ENCODE assay signal across 29 mouse cellular contexts in the genomic region with DNA sequence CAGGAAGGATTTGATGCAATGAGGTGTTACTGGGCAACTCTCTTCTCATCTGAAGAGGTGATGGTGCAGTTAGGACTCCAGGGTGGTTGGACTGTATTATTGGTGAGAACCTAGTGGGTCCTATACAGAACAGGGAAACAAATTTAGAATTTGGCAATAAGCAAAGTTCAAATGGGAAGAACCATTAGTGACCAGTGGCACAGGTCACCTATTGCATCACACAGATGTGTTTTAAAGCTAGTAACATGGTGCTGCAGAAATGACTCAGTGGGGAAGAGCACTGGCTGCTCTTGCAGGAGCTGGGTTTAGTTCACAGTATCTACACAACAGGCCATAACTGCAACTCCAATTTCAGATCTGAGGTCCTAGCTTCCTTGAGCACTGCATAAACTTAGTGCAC. TPM values are rescaled to one million over a fixed set of nuclear protein-coding genes. Genes with fewer than 3 reads are reported as not detected.
DNase-seq lines count a peak whose midpoint lies in the region; ATAC-seq lines count a peak whose summit lies in the region.
"Had no signal": no experiment of that assay in that cellular context is flagged by ENCODE, and none has a peak within 500 bp of the region (broad histone marks: within the 10 kb centered on the region; RNA-seq: fewer than 3 reads in every experiment).

No protein-coding gene starts in this region.

- peak; percentile 40; the same call in 1 of the 2 replicates for ATAC-seq in liver, embryonic 12.5 days
- ATAC-seq in liver, embryonic 16.5 days (ENCODE audit: low read depth): peak; percentile 43; the same call in 1 of the 2 replicates
- ATAC-seq: CD4-positive, CD25-positive, alpha-beta regulatory T cell, adult 4 months; forebrain, embryonic 13.5 days; forebrain, embryonic 16.5 days had no signal

- H3K27ac ChIP-seq in liver, embryonic 12.5 days: no peak overlapping the region
- no peak overlapping the region for H3K27ac ChIP-seq in liver, embryonic 16.5 days (ENCODE audit: low read length)
- H3K27ac ChIP-seq: forebrain, embryonic 10.5 days; forebrain, embryonic 13.5 days; gastrocnemius, adult 2 months; hindbrain, embryonic 12.5 days; hindbrain, embryonic 15.5 days had no signal

- no peaks in the 10 kb centered on the region for H3K9me3 ChIP-seq in liver, embryonic 12.5 days (replicated peaks)
- no peaks in the 10 kb centered on the region for H3K9me3 ChIP-seq in liver, embryonic 16.5 days (replicated peaks; ENCODE audit: control insufficient read depth, low read length)
- H3K9me3 ChIP-seq: forebrain, embryonic 10.5 days; forebrain, embryonic 13.5 days; hindbrain, embryonic 12.5 days; hindbrain, embryonic 15.5 days had no signal

- H3K4me2 ChIP-seq in liver, embryonic 12.5 days: no peak overlapping the region
- H3K4me2 ChIP-seq in liver, embryonic 16.5 days (ENCODE audit: low read depth, low read length): no peak overlapping the region
- H3K4me2 ChIP-seq: forebrain, embryonic 13.5 days; heart, embryonic 11.5 days; hindbrain, embryonic 12.5 days; hindbrain, embryonic 15.5 days had no signal

- no peak overlapping the region for H3K9ac ChIP-seq in liver, embryonic 12.5 days
- no peak overlapping the region for H3K9ac ChIP-seq in liver, embryonic 16.5 days (ENCODE audit: low read depth, low read length)
- H3K9ac ChIP-seq: forebrain, embryonic 13.5 days; hindbrain, embryonic 12.5 days; hindbrain, embryonic 15.5 days had no signal

- peaks cover 100% of the 10 kb centered on the region for H3K36me3 ChIP-seq in liver, embryonic 12.5 days
- peaks cover 53% of the 10 kb centered on the region for H3K36me3 ChIP-seq in liver, embryonic 16.5 days (ENCODE audit: control insufficient read depth, insufficient read depth)

- no peak for DNase-seq in liver
- DNase-seq in adipocyte (ENCODE audit: low spot score): peak; percentile 64
- DNase-seq in kidney, adult 18-20 months: no peak
- DNase-seq in adrenal gland, adult 8-10 months: no peak
- no peak for DNase-seq in ovary, postnatal 14 days (ENCODE audit: low spot score)
- DNase-seq: adrenal gland, postnatal 10 days; adrenal gland, postnatal 36 days; cerebellum, adult 18-20 months; cerebellum, adult 9-10 months; cerebellum, postnatal 14 days; gastrocnemius, adult 2 months; gastrocnemius, postnatal 14 days; heart, adult 11 months had no signal

- H3K4me1 ChIP-seq in liver, embryonic 12.5 days: peaks cover 22% of the 10 kb centered on the region
- peaks cover 13% of the 10 kb centered on the region for H3K4me1 ChIP-seq in liver, embryonic 16.5 days (ENCODE audit: control insufficient read depth, low read depth, low read length)
- H3K4me1 ChIP-seq: forebrain, embryonic 10.5 days; forebrain, embryonic 13.5 days; hindbrain, embryonic 12.5 days; hindbrain, embryonic 15.5 days had no signal

- H3K4me3 ChIP-seq in liver, embryonic 12.5 days: no peak overlapping the region
- H3K4me3 ChIP-seq in liver, embryonic 16.5 days (ENCODE audit: low read depth, low read length): no peak overlapping the region
- H3K4me3 ChIP-seq: forebrain, embryonic 10.5 days; forebrain, embryonic 13.5 days; gastrocnemius, adult 2 months; hindbrain, embryonic 12.5 days; hindbrain, embryonic 15.5 days had no signal

- no peaks in the 10 kb centered on the region for H3K27me3 ChIP-seq in liver, embryonic 12.5 days (replicated peaks)
- no peaks in the 10 kb centered on the region for H3K27me3 ChIP-seq in liver, embryonic 16.5 days (ENCODE audit: control insufficient read depth, insufficient read depth, low read depth, low read length)
- H3K27me3 ChIP-seq: forebrain, embryonic 13.5 days; hindbrain, embryonic 12.5 days; hindbrain, embryonic 15.5 days had no signal

RNA-seq across cellular contexts. Expression of a gene that starts 18.4 kb away (rescaled TPM):
- polyA plus RNA-seq in liver, embryonic 12.5 days (2016; fragmentation: Nextera tagmentation; extraction: Ambion mirVana): 87.0 and 92.4 TPM in 2 replicates
- polyA plus RNA-seq in liver, embryonic 16.5 days (2015; fragmentation: Nextera tagmentation; extraction: Ambion mirVana): 80.0 and 82.0 TPM in 2 replicates
- 10 to 100 TPM; 42.6 to 51.5 (median 45.9) TPM for total RNA-seq in adrenal gland, adult 8-10 months (2022)

RNA-seq across cellular contexts. Expression of a gene that starts 26.5 kb away (rescaled TPM):
- 0.51 and 0.73 TPM in 2 replicates for polyA plus RNA-seq in liver, embryonic 12.5 days (2016; fragmentation: Nextera tagmentation; extraction: Ambion mirVana)
- polyA plus RNA-seq in liver, embryonic 16.5 days (2015; fragmentation: Nextera tagmentation; extraction: Ambion mirVana): 0.35 and 0.37 TPM in 2 replicates
- not detected for total RNA-seq in adrenal gland, adult 8-10 months (2022)
- total RNA-seq: adrenal gland, postnatal 36 days; gastrocnemius, adult 2 months; gastrocnemius, postnatal 14 days; gastrocnemius, postnatal 4 days; hematopoietic stem cell, adult 5-6 weeks had no signal
- polyA plus RNA-seq: C2C12; CD4-positive, CD25-positive, alpha-beta regulatory T cell, adult 4 months; embryonic facial prominence, embryonic 11.5 days; embryonic facial prominence, embryonic 14.5 days; forebrain, embryonic 10.5 days; forebrain, embryonic 13.5 days; forebrain, embryonic 16.5 days; heart, embryonic 11.5 days; heart, embryonic 14.5 days; heart, postnatal 0 days; hindbrain, embryonic 12.5 days; hindbrain, embryonic 15.5 days had no signal

RNA-seq across cellular contexts. Expression of a gene that starts 37.7 kb away (rescaled TPM):
- polyA plus RNA-seq in liver, embryonic 12.5 days (2016; fragmentation: Nextera tagmentation; extraction: Ambion mirVana): 56.7 and 58.2 TPM in 2 replicates
- 46.5 and 51.0 TPM in 2 replicates for polyA plus RNA-seq in liver, embryonic 16.5 days (2015; fragmentation: Nextera tagmentation; extraction: Ambion mirVana)
- total RNA-seq in adrenal gland, adult 8-10 months (2022): 10 to 100 TPM; 57.3 to 84.7 (median 68.7) TPM

RNA-seq across cellular contexts. Expression of a gene that starts 55.0 kb away (rescaled TPM):
- 0.17 and 0.25 TPM in 2 replicates for polyA plus RNA-seq in liver, embryonic 12.5 days (2016; fragmentation: Nextera tagmentation; extraction: Ambion mirVana)
- 0.06 TPM in 1 of 2 replicates, not detected in the other for polyA plus RNA-seq in liver, embryonic 16.5 days (2015; fragmentation: Nextera tagmentation; extraction: Ambion mirVana)
- under 1 TPM in 1 of 4 experiments, not detected in 3; 0.05 TPM for total RNA-seq in adrenal gland, adult 8-10 months (2022)
- total RNA-seq: adrenal gland, postnatal 36 days had no signal
- polyA plus RNA-seq: heart, embryonic 11.5 days had no signal
